Mouse (Mus musculus): ENCODE measurements at regions not wholly inside any gene's neighbourhood (a gene's known extent, or its start where the extent isn't known, plus 50 kb on each side); places are given as distances from the start of the nearest gene placed in this dataset.
A peak's percentile ranks its signal among the peaks of the same experiment; 100 is the strongest.

DNA sequence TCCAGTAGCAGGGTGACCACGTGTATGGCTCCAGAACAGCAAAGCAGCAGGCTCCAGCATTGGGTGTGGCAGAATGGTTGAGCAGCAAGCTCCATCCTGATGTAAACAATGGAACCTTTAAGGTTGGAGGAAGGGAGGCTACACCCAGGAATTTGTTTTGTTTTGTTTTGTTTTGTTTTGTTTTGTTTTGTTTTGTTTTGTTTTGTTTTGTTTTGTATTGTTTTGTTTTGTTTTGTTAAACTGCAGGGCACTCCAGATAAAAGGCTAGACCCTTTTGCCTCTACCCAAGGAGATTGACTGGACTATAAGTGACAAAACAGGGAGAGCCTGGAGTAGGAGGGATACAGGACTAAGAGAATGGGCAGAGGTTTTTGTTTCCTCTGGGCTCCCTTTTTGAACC, 647.5 kb downstream of the Kcnj3 start:
- DNase-seq (ENCODE audit: low read depth), result no peak

DNA sequence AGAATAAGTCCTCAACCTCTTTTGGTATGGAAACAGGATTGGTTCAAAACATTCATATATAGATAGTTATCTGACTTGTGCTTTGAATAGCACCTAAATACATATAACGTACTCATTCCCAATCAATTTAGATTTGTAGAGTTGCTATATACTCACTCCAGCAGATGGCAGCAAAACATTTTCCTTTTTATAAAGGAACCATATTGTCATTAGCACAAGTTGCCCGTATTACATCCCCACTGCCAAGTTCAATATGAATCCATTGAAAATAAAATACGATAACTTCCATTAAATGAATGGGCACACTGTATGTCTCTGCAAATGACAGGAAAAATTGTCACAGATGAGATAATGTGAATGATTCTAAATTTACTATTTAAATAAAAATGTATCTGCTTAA, 673.8 kb downstream of the Kcnj3 start:
- DNase-seq (ENCODE audit: low read depth), result peak; percentile 9

DNA sequence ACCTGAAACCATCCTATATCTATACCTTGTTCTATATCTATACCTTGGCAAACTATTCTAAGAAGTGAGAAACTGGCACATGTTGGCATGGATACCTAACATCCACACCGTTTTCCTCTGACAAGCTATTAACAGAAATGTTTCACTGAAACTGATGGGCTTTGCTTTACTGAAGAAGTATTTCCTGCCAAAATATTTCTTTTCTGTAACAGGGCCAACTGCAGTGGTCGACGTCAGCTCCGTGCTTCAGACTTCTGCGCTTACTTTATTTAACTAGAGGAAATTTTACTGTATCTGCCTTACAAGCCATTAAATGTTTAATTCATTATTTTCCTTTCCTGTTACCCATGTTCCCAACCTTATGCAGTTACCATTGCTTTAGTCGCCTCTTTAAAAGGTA, 674.2 kb downstream of the Kcnj3 start:
- DNase-seq (ENCODE audit: low read depth), result no peak

DNA sequence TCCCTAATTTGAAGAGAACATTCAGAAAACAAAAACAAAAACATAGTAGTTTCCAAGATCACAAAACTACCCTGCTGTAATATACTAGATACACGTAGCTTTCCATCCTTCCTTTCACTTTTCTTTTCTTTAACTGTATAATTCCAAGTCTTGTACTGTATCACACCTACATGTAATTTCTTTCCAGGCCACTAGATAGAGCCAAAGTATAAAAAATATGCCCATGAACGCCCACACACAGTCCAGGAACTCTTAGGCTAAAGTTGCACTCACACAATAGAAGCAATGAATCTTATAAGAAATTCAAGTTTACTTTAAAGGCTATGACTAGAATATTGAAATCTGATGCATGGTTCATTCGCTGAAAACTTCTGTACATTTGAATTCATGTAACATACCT, 678.7 kb downstream of the Kcnj3 start:
- DNase-seq (ENCODE audit: low read depth), result peak; percentile 23

DNA sequence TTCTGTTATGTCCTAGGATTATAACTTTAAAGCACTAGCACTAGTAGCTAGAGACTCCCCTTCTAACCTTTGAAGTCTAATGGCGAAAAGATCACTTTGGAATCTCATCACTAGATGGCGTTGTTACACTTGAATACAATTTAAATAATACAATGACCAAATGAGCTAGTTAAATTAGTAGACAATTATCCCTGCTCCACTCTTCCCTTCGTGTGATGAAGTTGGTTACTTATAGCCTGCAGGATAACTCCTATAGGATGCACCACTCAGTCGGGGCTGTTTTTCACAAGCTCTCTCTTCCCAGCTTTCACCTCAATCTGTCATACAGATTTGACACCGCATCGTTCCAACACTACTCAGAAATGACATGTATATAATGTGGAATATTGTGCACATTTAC, 683.6 kb downstream of the Kcnj3 start:
- peak; percentile 26 for DNase-seq (ENCODE audit: low read depth)

DNA sequence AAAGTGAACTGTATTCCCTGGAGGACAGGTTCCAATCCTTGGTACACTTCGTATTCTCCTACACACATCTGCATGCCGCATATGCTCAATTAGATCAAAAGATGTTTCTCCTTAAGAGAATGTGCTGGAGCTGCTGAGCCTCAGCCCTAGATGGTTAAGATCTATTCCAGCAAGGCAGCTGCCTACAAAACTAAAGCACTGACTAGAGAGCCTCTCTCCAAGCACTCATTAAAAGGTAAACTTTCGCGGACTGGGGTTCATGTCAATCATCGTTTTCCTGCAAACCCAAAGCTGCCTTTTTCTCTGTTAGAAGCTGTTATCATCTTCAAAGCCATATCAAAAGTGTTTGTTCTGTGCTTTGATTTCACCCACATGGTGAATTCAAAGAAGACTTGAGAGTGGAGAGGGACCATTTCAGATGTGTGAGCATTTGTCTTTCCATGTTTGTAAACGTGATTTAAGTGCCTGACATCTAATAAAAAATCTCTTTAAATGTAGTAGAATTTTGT, 711.4 kb downstream of the Kcnj3 start:
- no peak for DNase-seq (ENCODE audit: low read depth)

DNA sequence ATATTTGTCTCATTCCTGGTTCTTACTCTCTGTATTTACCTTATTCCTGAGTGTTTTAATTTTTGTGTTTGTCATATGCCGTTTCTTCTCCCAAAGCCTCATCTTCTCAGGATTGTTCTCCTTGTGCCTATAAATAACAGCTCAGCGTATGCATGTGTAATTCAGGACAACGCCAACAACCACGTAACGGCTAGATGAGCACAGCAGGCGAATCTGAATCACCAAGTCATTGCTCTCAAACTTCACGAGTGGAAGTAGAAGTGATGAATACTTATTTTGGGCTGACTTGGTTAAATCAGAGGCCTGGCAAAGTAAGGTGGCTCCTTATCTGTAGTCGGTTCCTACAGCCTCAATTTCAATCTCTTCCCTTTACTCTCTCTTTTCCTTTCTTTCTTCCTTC, 760.7 kb downstream of the Kcnj3 start:
- no peak for DNase-seq (ENCODE audit: low read depth)

DNA sequence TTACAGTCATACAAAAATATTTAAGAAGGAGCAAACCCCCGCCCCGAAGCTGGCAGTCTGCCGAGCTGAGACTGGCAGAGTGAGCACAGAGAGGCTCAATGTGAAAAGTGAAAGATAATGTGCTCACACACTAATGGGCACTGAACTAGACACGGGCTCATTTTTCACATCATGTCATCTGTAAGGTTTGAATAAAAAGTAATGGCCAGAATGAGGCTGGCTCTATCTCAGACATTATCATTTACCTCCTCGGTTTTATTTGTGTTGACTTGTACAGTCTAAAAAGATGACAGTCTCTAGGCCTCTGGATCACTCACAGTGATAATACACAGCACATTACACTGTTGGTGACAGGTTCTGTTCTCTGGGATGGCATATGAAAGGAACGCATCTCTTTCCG, 791.7 kb downstream of the Kcnj3 start:
- DNase-seq (ENCODE audit: low read depth), result no peak

DNA sequence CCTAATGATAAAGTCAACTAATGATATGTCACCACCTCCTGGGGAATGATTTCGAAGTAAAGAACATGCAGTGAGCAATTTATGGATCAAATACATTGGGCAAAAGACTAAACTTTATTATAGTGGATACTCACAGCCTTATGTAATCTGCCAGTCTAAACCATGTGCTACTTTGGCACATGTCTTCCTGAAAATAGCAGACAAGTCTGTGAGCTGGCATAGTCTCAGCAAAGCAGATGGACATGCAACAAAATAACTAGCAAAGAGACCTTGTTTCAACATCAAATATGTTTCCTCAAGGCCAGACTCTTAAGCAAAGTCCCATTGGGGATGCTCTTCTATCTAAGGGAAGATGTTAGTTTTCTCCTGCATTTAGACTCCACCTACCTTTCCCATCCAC, 797.3 kb downstream of the Kcnj3 start:
- no peak for DNase-seq (ENCODE audit: low read depth)

DNA sequence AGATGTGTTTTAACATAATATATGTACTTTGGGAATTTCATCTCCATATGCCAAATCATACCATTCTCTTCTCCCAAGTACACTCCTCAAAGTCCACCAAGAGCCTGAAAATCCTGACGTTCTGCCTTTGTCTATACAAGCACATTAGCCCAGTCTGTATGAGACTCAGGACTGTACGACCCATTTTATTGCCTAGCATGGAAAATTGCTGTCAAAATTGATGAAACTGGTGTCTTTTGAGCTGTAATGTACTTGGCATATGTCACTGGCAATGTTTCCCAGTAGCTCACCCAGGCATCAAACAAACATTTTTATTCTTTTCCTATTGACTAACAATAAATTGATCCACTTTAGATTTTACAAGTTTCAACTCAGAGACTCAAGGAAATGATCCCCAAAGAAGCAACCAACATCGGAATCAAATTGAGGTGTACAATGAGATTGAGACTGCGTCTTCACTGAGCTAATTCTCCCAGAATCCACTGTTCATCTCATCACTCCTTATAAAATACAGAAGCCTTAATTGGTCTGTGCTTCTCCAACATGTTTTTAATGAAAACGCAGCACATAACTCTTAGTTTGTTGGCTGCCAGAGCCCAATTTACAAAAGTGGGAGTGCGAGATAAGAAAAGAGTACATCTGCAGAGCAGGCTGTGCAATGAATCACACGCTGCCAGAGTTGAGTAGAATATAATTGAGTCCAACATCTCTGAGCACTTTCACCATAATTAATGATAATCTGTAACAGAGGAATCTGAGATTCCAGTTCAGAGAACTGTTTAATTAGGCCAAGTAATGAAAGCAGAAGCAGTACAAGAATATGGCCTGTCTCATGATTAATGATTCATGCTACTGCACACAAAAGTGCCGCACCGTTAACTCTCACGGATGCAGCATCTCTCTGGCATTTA, 821.5 kb downstream of the Kcnj3 start:
- no peak for DNase-seq (ENCODE audit: low read depth)

DNA sequence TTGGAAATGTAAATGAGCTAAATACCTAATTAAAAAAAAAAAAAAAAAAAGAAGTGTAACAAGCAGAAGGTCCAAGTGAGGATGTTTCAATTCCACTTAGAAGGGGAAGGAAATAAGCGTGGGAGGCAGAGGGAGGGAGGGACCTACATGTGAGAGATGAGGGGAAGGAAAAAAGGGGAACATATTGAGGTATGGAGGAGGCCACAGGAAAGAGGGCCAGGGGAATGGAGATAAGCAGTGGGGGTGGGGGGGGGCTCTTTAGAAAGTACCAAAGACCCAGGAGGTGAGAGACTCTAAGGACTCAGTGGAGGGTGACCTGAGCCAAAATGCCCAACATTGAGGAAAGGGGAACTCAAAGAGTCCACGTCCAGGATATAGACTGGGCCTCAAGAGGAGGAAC, 818.9 kb downstream of the Nr4a2 start:
- no peak for DNase-seq (ENCODE audit: low read depth)

DNA sequence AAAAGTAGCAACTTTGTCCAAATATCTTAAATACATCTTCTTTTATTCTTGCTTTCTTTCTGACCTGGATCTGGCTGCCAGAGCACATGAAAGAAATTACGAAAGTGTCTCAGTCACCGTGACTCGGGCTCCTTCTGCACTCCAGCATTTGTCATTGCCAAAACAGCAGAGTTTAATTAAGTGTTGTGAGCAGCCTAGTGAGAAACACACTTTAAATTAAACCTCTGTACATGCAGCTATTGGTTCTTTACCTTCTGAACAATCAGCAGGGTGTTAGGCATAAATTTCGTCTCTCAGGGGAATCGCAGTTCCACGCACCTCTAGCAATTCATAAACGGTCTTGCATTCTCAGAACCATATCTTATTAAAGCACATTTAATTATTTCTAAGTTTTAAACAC, 802.1 kb downstream of the Nr4a2 start:
- DNase-seq (ENCODE audit: low read depth), result no peak

DNA sequence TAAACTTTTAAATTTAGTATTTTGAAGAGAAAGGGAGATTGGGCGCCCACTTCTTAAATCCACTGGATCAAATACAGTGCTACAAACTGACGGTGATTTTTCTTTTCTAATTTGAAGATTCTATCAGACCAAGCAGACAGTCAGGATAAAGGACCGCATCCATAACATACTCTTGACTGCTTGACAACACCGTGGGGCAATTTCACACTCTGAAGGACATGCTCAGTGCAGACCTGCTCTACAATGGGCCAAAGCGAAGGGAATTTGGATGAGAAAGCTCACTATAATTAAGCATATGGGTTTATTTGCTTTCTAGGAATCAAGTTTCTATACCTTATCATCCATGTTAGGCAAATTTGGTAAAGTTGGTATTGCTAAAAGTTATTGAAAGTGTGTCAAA, 801.3 kb downstream of the Nr4a2 start:
- no peak for DNase-seq (ENCODE audit: low read depth)

DNA sequence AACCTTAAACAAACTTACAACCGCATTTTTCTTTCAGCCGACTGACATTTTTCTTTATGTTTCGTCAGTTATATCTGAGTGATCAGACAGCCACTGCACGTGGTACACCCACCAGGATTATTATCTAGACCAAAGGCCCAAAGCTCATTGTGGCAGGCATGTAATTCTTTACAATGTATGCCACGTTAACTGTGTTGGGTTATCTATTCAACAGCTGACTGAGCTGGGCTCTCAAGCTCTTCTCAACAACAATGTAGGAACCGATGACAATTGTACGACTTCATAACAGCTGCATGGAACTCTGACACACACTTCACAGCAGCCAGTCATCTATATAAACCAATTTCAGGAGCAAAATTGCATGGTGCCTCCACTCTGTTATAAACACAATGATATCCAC, 787.8 kb downstream of the Nr4a2 start:
- no peak for DNase-seq (ENCODE audit: low read depth)

DNA sequence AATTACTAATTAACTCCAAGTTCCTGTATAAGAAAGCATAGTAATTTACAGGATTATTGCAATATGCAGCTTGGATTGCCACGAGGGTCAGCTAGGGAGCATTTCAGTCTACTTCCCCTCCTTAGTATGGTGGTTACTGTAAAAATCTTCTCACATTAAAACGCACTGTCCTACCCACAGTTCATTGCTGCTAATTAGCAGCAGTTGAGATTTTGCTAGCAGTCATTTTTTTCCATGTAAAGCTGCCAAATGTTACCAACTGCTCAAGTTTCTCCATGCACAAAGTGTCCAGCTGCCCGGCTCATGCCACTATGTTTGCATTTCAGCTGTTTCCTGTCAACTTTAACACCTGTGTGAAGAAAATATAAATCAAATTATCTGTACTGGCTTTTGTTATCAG, 759.7 kb downstream of the Nr4a2 start:
- DNase-seq (ENCODE audit: low read depth), result no peak

Data from c-Kit-positive CD71-negative TER-119-negative erythroid progenitor cells, embryonic 14.5 days (primary cell).